Mouse (Mus musculus): ENCODE measurements around the gene Tmem181a. TPM values are rescaled to one million over a fixed set of nuclear protein-coding genes. Genes with fewer than 3 reads are reported as not detected.

Gene Tmem181a
- polyA plus RNA-seq, 1 experiment: 64.6 TPM

Other genes with a start within 250 kb of the Tmem181a start
- 22.5 and 22.7 TPM in 2 replicates for gene Serac1, start 177.1 kb upstream of the Tmem181a start, polyA plus RNA-seq (2012; rRNA removed)
- gene Gtf2h5, start 177.1 kb upstream of the Tmem181a start, polyA plus RNA-seq (2012; rRNA removed): 78.0 and 84.1 TPM in 2 replicates
- gene Tulp4, start 150.4 kb upstream of the Tmem181a start, polyA plus RNA-seq (2012; rRNA removed): 80.7 and 83.5 TPM in 2 replicates
- 11.2 and 11.6 TPM in 2 replicates for gene Dynlt1a, start 60.6 kb downstream of the Tmem181a start, polyA plus RNA-seq (2012; rRNA removed)
- 116 and 147 TPM in 2 replicates for gene Dynlt1b, start 173.3 kb downstream of the Tmem181a start, polyA plus RNA-seq (2012; rRNA removed)